Mouse (Mus musculus): ENCODE results near the gene Pcsk2. TPM values are rescaled to one million over a fixed set of nuclear protein-coding genes. Genes with fewer than 3 reads are reported as not detected.

Pcsk2 gene
- polyA plus RNA-seq, 1 experiment from 2014 or later = 30.6 TPM

DNA sequence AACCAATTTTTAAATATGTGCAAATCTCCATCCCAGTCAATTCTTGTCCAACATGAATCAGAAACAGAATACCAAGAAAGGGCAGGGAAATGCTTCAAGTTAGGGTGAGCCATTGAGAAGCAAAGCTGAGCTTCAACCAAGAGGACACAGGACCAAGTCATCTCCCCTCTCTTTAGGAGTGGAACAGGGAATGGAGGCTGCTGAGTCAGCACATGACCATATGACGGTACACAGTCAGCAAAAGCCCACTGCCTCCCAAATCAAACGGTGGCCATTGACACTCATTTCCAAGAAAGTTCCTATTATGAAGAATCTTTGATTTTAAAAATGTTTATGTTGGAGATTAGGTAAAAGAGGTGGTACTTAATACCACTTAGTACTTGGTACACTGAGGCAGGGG, 44.4 kb downstream of the Pcsk2 start:
- Histone ChIP-seq H3K4me1 (no peaks in the 10 kb centered on the region), H3K4me2 (no peak overlapping the region), H3K4me3 (no peak overlapping the region), H3K9me3 (no peaks in the 10 kb centered on the region), H3K36me3 (replicated peaks) (no peaks in the 10 kb centered on the region), H3K27ac (no peak overlapping the region), H3K27me3 (replicated peaks) (no peaks in the 10 kb centered on the region), H3K9ac (no peak overlapping the region)
- no peak for ATAC-seq (replicated peaks)
- 98% methylated on average over 2 of the region's 2 CpGs for WGBS

- no peak overlapping the region for H3K4me3 ChIP-seq
- H3K4me1 ChIP-seq = 0 out of 2 replicates have a peak, but pooled peaks cover 3% of the 10 kb centered on the region
- H3K4me2 ChIP-seq = no peak overlapping the region
- 69% methylated on average over 3 of the region's 3 CpGs for WGBS
- H3K36me3 ChIP-seq (replicated peaks) = no peaks in the 10 kb centered on the region
- no peak overlapping the region for H3K9ac ChIP-seq
- H3K27ac ChIP-seq = no peak overlapping the region
- no peaks in the 10 kb centered on the region for H3K9me3 ChIP-seq
- H3K27me3 ChIP-seq (replicated peaks) = no peaks in the 10 kb centered on the region
- no peak for ATAC-seq (replicated peaks)
Measured at GRCm38 (mm10) chr2:143603071-143603470, 57.1 kb downstream of the Pcsk2 start.

DNA sequence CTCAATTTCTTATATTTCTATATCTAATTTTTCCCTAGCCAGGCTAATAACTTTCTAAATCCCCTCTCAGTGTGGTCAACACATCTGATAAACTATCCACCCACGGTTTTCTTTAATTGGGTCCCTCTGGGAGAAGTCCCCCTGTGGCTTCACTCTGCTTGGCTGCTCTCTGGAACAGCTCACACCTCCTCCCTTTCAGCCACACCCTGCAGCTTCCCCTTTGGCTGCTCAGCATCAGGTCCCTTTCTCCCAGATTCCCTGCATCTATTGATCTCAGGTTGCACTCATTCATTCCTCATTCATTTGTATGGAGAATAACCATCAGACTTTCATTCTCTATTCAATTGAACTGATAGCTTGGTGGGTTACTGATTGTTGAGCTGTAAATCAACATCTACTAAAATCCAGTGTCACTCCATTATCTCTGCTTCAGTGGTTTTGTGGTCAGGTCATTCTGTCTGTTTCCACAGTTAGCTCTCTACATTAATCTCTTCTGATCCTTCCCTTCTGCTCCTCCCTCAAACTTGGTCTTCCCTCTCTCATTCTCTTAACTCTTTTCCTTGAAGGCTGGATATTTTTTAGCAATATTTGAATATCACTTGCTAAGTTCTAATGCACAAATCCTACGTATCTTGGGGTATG, 58.0 kb downstream of the Pcsk2 start:
- no peak overlapping the region for H3K4me2 ChIP-seq
- H3K9me3 ChIP-seq = no peaks in the 10 kb centered on the region
- no peaks in the 10 kb centered on the region for H3K36me3 ChIP-seq (replicated peaks)
- H3K9ac ChIP-seq = no peak overlapping the region
- WGBS = 52% methylated on average over 2 of the region's 2 CpGs
- ATAC-seq (replicated peaks) = no peak
- H3K27me3 ChIP-seq (replicated peaks) = no peaks in the 10 kb centered on the region
- H3K4me1 ChIP-seq = 0 out of 2 replicates have a peak, but pooled peaks cover 3% of the 10 kb centered on the region
- H3K4me3 ChIP-seq = no peak overlapping the region
- H3K27ac ChIP-seq = no peak overlapping the region

GRCm38 (mm10) chr2:143610355-143611331, 64.7 kb downstream of the Pcsk2 start:
- no peaks in the 10 kb centered on the region for H3K36me3 ChIP-seq (replicated peaks)
- no peak overlapping the region for H3K9ac ChIP-seq
- no peak overlapping the region for H3K4me2 ChIP-seq
- H3K4me3 ChIP-seq = no peak overlapping the region
- peaks cover 10% of the 10 kb centered on the region; the same call in 1 of the 2 replicates for H3K4me1 ChIP-seq
- no peaks in the 10 kb centered on the region for H3K9me3 ChIP-seq
- H3K27me3 ChIP-seq (replicated peaks) = no peaks in the 10 kb centered on the region
- no peak overlapping the region for H3K27ac ChIP-seq
- WGBS = 61% methylated on average over 9 of the region's 9 CpGs
- ATAC-seq (replicated peaks) = 0 out of 2 replicates have a peak, but pooled peaks have one; percentile 55

- Histone ChIP-seq H3K4me1 (peaks cover 6% of the 10 kb centered on the region; the same call in 1 of the 2 replicates), H3K27ac (no peak overlapping the region), H3K4me2 (no peak overlapping the region), H3K36me3 (replicated peaks) (no peaks in the 10 kb centered on the region), H3K9ac (no peak overlapping the region), H3K9me3 (no peaks in the 10 kb centered on the region), H3K4me3 (no peak overlapping the region), H3K27me3 (replicated peaks) (no peaks in the 10 kb centered on the region)
- 83% methylated on average over 3 of the region's 3 CpGs for WGBS
- ATAC-seq (replicated peaks) = no peak
Measured at GRCm38 (mm10) chr2:143613466-143613865, 67.5 kb downstream of the Pcsk2 start.

DNA sequence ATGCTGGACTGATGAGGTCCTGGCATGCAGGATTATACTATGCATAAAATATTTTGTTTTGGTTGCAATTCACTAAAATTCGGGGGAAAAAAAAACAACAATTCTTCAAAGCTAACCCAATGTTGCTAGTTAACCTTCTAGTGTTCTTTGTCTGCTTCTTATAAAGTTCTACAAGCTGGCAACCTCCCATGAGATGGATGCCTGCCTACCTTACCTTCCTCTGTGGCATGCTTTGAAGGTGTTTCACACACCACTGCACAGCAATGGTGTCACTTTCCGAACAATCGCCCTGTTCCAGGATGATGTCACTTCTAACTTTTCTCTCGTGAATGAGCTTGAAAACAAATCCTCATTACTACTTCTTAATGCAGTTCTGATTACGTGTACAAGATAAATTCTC, 68.8 kb downstream of the Pcsk2 start:
- Histone ChIP-seq H3K9me3 (no peaks in the 10 kb centered on the region), H3K4me2 (no peak overlapping the region), H3K36me3 (replicated peaks) (no peaks in the 10 kb centered on the region), H3K4me3 (no peak overlapping the region), H3K27me3 (replicated peaks) (no peaks in the 10 kb centered on the region), H3K4me1 (peaks cover 6% of the 10 kb centered on the region; the same call in 1 of the 2 replicates), H3K27ac (no peak overlapping the region), H3K9ac (no peak overlapping the region)
- 43% methylated on average over 5 of the region's 5 CpGs for WGBS
- ATAC-seq (replicated peaks) = no peak

- H3K9me3 ChIP-seq = no peaks in the 10 kb centered on the region
- no peaks in the 10 kb centered on the region for H3K36me3 ChIP-seq (replicated peaks)
- WGBS = 46% methylated on average over 3 of the region's 3 CpGs
- no peak overlapping the region for H3K4me2 ChIP-seq
- ATAC-seq (replicated peaks) = no peak
- no peak overlapping the region for H3K27ac ChIP-seq
- no peak overlapping the region for H3K9ac ChIP-seq
- no peak overlapping the region for H3K4me3 ChIP-seq
- H3K4me1 ChIP-seq = no peaks in the 10 kb centered on the region
- no peaks in the 10 kb centered on the region for H3K27me3 ChIP-seq (replicated peaks)
Measured at GRCm38 (mm10) chr2:143620916-143621315, 75.0 kb downstream of the Pcsk2 start.

- WGBS = 68% methylated on average over 3 of the region's 3 CpGs
- no peak overlapping the region for H3K4me2 ChIP-seq
- H3K4me3 ChIP-seq = no peak overlapping the region
- H3K9ac ChIP-seq = no peak overlapping the region
- H3K27me3 ChIP-seq (replicated peaks) = no peaks in the 10 kb centered on the region
- no peak overlapping the region for H3K27ac ChIP-seq
- H3K36me3 ChIP-seq (replicated peaks) = no peaks in the 10 kb centered on the region
- no peak for ATAC-seq (replicated peaks)
- H3K9me3 ChIP-seq = no peaks in the 10 kb centered on the region
- no peaks in the 10 kb centered on the region for H3K4me1 ChIP-seq
Measured at GRCm38 (mm10) chr2:143623916-143624315, 78.0 kb downstream of the Pcsk2 start.

GRCm38 (mm10) chr2:143643305-143643704, 97.3 kb downstream of the Pcsk2 start:
- Histone ChIP-seq H3K4me3 (no peak overlapping the region), H3K36me3 (replicated peaks) (no peaks in the 10 kb centered on the region), H3K27me3 (replicated peaks) (no peaks in the 10 kb centered on the region), H3K9me3 (no peaks in the 10 kb centered on the region), H3K4me2 (no peak overlapping the region), H3K4me1 (no peaks in the 10 kb centered on the region), H3K27ac (no peak overlapping the region), H3K9ac (no peak overlapping the region)
- 90% methylated on average over 1 of the region's 1 CpGs for WGBS
- ATAC-seq (replicated peaks) = no peak

DNA sequence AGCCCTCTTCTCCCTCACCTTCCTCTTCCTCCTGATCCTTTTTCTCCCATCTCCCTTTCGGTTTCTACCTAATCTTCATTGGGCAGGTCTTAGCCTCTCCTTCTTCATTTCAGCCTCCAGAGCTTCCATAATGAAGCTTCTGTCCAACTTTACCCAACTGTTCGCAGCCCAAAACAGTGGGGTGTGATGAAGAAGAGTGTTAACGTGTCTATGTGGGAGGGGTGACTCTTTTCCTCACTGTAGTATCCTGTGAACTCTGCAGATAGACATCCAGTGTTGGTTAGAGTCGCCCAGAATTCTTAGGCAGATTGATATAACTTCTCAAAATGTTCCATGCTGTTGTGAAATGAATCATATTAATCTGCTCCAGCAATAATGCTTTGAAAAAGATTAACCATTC, 98.4 kb downstream of the Pcsk2 start:
- Histone ChIP-seq H3K9me3 (no peaks in the 10 kb centered on the region), H3K27me3 (replicated peaks) (no peaks in the 10 kb centered on the region), H3K4me2 (no peak overlapping the region), H3K4me1 (no peaks in the 10 kb centered on the region), H3K36me3 (replicated peaks) (no peaks in the 10 kb centered on the region), H3K27ac (no peak overlapping the region), H3K4me3 (no peak overlapping the region), H3K9ac (no peak overlapping the region)
- 81% methylated on average over 4 of the region's 4 CpGs for WGBS
- no peak for ATAC-seq (replicated peaks)

DNA sequence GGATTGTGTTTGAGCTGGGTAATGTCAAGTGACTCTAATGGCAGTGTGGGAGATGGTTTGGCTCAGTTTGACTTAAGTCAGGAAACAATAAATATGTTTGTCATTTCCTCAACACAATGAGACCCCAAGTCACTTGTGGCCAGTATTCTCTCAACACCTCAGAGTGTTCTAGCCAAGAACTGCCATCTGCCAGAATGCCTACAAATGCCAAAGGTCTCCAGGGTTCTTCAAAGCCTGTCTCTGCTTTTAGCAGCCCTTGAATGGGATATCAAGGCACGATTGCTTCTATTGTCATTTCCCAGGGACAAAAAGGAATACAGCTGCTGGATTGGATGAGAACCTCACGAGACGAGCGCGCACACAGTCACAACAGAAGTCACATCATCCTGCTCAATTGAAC, 100.0 kb downstream of the Pcsk2 start:
- no peaks in the 10 kb centered on the region for H3K36me3 ChIP-seq (replicated peaks)
- H3K4me2 ChIP-seq = no peak overlapping the region
- WGBS = 63% methylated on average over 5 of the region's 5 CpGs
- no peak overlapping the region for H3K27ac ChIP-seq
- H3K4me3 ChIP-seq = no peak overlapping the region
- no peaks in the 10 kb centered on the region for H3K27me3 ChIP-seq (replicated peaks)
- no peaks in the 10 kb centered on the region for H3K9me3 ChIP-seq
- no peak overlapping the region for H3K9ac ChIP-seq
- ATAC-seq (replicated peaks) = no peak
- H3K4me1 ChIP-seq = no peaks in the 10 kb centered on the region

DNA sequence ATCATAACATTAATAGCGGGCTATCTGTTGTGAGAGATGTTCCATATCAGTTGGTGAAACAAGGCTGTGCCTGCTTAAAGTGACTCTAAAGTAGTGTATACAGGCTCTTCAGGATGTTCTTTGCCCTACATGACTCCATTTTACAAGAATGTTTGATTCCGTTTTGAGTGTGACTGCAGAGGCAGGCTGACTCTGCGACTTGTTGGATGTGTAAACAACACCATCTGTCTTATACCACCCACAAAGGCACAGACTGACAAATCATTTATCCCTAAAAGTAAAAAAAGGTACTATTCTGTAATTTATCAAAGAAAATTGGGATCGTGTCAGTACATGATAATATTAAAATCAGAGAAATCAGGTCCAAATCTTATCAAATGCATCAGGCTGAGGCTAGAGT, 108.7 kb downstream of the Pcsk2 start:
- H3K27me3 ChIP-seq (replicated peaks) = no peaks in the 10 kb centered on the region
- H3K27ac ChIP-seq = no peak overlapping the region
- WGBS = 89% methylated on average over 4 of the region's 4 CpGs
- H3K4me2 ChIP-seq = no peak overlapping the region
- ATAC-seq (replicated peaks) = no peak
- no peaks in the 10 kb centered on the region for H3K9me3 ChIP-seq
- H3K4me1 ChIP-seq = peaks cover 12% of the 10 kb centered on the region; the same call in 1 of the 2 replicates
- no peak overlapping the region for H3K9ac ChIP-seq
- H3K36me3 ChIP-seq (replicated peaks) = no peaks in the 10 kb centered on the region
- H3K4me3 ChIP-seq = no peak overlapping the region
